Comparison of ENCODE assay signal across 15 mouse cellular contexts in the genomic region with DNA sequence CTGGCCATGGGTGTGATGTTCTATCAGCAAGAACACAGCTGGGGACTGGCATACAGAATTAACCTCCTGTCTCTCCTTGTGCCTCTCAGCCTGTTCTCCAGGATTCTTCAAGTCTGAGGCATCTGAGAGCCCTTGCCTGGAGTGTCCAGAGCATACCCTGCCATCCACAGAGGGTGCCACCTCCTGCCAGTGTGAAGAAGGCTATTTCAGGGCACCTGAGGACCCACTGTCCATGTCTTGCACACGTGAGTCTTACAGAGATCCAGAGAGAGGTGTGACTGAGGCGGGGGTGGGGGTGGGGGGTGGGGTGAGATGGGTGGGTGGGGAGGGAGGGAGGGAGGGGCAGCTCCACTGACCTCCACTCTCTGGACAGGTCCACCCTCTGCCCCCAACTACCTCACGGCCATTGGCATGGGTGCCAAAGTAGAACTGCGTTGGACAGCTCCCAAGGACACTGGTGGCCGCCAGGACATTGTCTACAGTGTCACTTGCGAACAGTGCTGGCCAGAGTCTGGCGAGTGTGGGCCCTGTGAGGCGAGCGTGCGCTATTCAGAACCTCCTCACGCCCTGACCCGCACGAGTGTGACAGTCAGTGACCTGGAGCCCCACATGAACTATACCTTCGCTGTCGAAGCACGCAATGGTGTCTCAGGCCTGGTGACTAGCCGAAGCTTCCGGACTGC. TPM values are rescaled to one million over a fixed set of nuclear protein-coding genes. Genes with fewer than 3 reads are reported as not detected.
DNase-seq lines count a peak whose midpoint lies in the region; ATAC-seq and TF ChIP-seq lines count a peak whose summit lies in the region.
"Had no signal": no experiment of that assay in that cellular context is flagged by ENCODE, and none has a peak within 500 bp of the region (broad histone marks: within the 10 kb centered on the region; RNA-seq: fewer than 3 reads in every experiment).

No protein-coding gene starts in this region.

- no peak overlapping the region for H3K9ac ChIP-seq in hindbrain, embryonic 12.5 days
- H3K9ac ChIP-seq in lung, postnatal 0 days (replicated peaks; ENCODE audit: low read depth), result no peak overlapping the region
- H3K9ac ChIP-seq: stomach, embryonic 15.5 days had no signal

- peaks cover 45% of the 10 kb centered on the region for H3K4me1 ChIP-seq in hindbrain, embryonic 10.5 days (replicated peaks)
- H3K4me1 ChIP-seq in hindbrain, embryonic 12.5 days, result peaks cover 25% of the 10 kb centered on the region
- peaks cover 8% of the 10 kb centered on the region; the same call in 1 of the 2 replicates for H3K4me1 ChIP-seq in lung, postnatal 0 days (ENCODE audit: insufficient read depth, low read depth, low read length)

- peak; percentile 59 for DNase-seq in adrenal gland, postnatal 10 days
- no peak for DNase-seq in adrenal gland, adult 8-10 months
- no peak for DNase-seq in hindbrain, embryonic 10.5 days (ENCODE audit: low spot score)
- no peak for DNase-seq in lung, postnatal 0 days (ENCODE audit: low spot score)
- no peak for DNase-seq in lung, postnatal 14 days
- DNase-seq in kidney, postnatal 36 days, result peak; percentile 51 to 67
- no peak for DNase-seq in spleen, postnatal 10 days (ENCODE audit: low spot score in 2 of 2)
- DNase-seq: right cerebral cortex, postnatal 4 days; thymus, postnatal 36 days had no signal

- no peaks in the 10 kb centered on the region for H3K9me3 ChIP-seq in hindbrain, embryonic 10.5 days
- no peaks in the 10 kb centered on the region for H3K9me3 ChIP-seq in hindbrain, embryonic 12.5 days (replicated peaks)
- no peaks in the 10 kb centered on the region for H3K9me3 ChIP-seq in lung, postnatal 0 days (ENCODE audit: low read length)
- H3K9me3 ChIP-seq: G1E; stomach, embryonic 15.5 days had no signal

- no peak for ATAC-seq in hindbrain, embryonic 12.5 days (ENCODE audit: low FRiP score)
- no peak for ATAC-seq in lung, postnatal 0 days
- ATAC-seq: activated CD4-positive, CD25-positive, alpha-beta regulatory T cell, adult 4 months; forebrain, embryonic 16.5 days had no signal

- no peak overlapping the region for H3K4me3 ChIP-seq in hindbrain, embryonic 10.5 days
- no peak overlapping the region for H3K4me3 ChIP-seq in hindbrain, embryonic 12.5 days
- H3K4me3 ChIP-seq in lung, postnatal 0 days (ENCODE audit: low read depth, low read length), result no peak overlapping the region
- H3K4me3 ChIP-seq: stomach, embryonic 15.5 days had no signal

- H3K27ac ChIP-seq in hindbrain, embryonic 10.5 days, result peak overlapping the region; percentile 53; the same call in 1 of the 2 replicates
- no peak overlapping the region for H3K27ac ChIP-seq in hindbrain, embryonic 12.5 days
- peak overlapping the region; percentile 54 for H3K27ac ChIP-seq in lung, postnatal 0 days (ENCODE audit: low read length)
- H3K27ac ChIP-seq: stomach, embryonic 15.5 days had no signal

- no peak for TF ChIP-seq CTCF in lung, postnatal 0 days (IDR thresholded peaks at IDR 0.05)

- H3K4me2 ChIP-seq in hindbrain, embryonic 12.5 days (replicated peaks), result no peak overlapping the region
- no peak overlapping the region for H3K4me2 ChIP-seq in lung, postnatal 0 days (replicated peaks; ENCODE audit: low read depth, low read length)
- H3K4me2 ChIP-seq: stomach, embryonic 15.5 days had no signal

- WGBS in hindbrain, embryonic 10.5 days, result 89% methylated on average over 18 of the region's 18 CpGs
- 90% methylated on average over 18 of the region's 18 CpGs for WGBS in hindbrain, embryonic 12.5 days
- WGBS in lung, postnatal 0 days, result 72% methylated on average over 17 of the region's 18 CpGs

- no peaks in the 10 kb centered on the region for H3K27me3 ChIP-seq in hindbrain, embryonic 10.5 days (ENCODE audit: insufficient read depth, poor library complexity, severe bottlenecking)
- no peaks in the 10 kb centered on the region for H3K27me3 ChIP-seq in hindbrain, embryonic 12.5 days
- no peaks in the 10 kb centered on the region for H3K27me3 ChIP-seq in lung, postnatal 0 days (replicated peaks; ENCODE audit: insufficient read depth, low read length)
- H3K27me3 ChIP-seq: stomach, embryonic 15.5 days had no signal

- no peak for TF ChIP-seq EP300 in lung, postnatal 0 days (IDR thresholded peaks at IDR 0.05)

- H3K36me3 ChIP-seq in hindbrain, embryonic 10.5 days, result peaks cover 51% of the 10 kb centered on the region
- peaks cover 4% of the 10 kb centered on the region; the same call in 1 of the 2 replicates for H3K36me3 ChIP-seq in hindbrain, embryonic 12.5 days
- peaks cover 16% of the 10 kb centered on the region; the same call in 1 of the 2 replicates for H3K36me3 ChIP-seq in lung, postnatal 0 days (ENCODE audit: insufficient read depth, low read length)
- H3K36me3 ChIP-seq: G1E had no signal

RNA-seq across cellular contexts. Expression of a gene that starts 15.6 kb away (rescaled TPM):
- total RNA-seq in adrenal gland, postnatal 10 days (2021), result 10 to 100 TPM; 13.4 to 18.1 TPM
- 10 to 100 TPM; 11.4 to 21.1 (median 16.2) TPM for total RNA-seq in adrenal gland, adult 8-10 months (2022)
- 3.3 and 4.4 TPM in 2 replicates for polyA plus RNA-seq in hindbrain, embryonic 10.5 days (2016; fragmentation: Nextera tagmentation; extraction: Ambion mirVana)
- polyA plus RNA-seq in hindbrain, embryonic 12.5 days (2016; fragmentation: Nextera tagmentation; extraction: Ambion mirVana), result 2.7 and 3.2 TPM in 2 replicates
- polyA plus RNA-seq in lung, postnatal 0 days (2015; fragmentation: Nextera tagmentation; extraction: Ambion mirVana), result 9.7 and 10.3 TPM in 2 replicates
- total RNA-seq: G1E had no signal
- polyA plus RNA-seq: activated CD4-positive, CD25-positive, alpha-beta regulatory T cell, adult 4 months; G1E had no signal

RNA-seq across cellular contexts. Expression of a gene that starts 51.4 kb away (rescaled TPM):
- total RNA-seq in adrenal gland, postnatal 10 days (2021), result 10 to 100 TPM; 15.4 to 25.8 TPM
- total RNA-seq in adrenal gland, adult 8-10 months (2022), result 1 to 10 TPM; 1.2 to 5.7 (median 2.8) TPM
- polyA plus RNA-seq in hindbrain, embryonic 10.5 days (2016; fragmentation: Nextera tagmentation; extraction: Ambion mirVana), result 0.65 and 0.81 TPM in 2 replicates
- polyA plus RNA-seq in hindbrain, embryonic 12.5 days (2016; fragmentation: Nextera tagmentation; extraction: Ambion mirVana), result 2.3 and 2.5 TPM in 2 replicates
- polyA plus RNA-seq in lung, postnatal 0 days (2015; fragmentation: Nextera tagmentation; extraction: Ambion mirVana), result 0.79 and 0.83 TPM in 2 replicates
- total RNA-seq: G1E; megakaryocyte, adult 5-6 weeks had no signal
- polyA plus RNA-seq: activated CD4-positive, CD25-positive, alpha-beta regulatory T cell, adult 4 months; G1E had no signal

Comparison
In these comparisons a context has a peak if more than half of its experiments do, and no peak if none do; other contexts are left out.
1. DNase-seq: peak in adrenal gland, postnatal 10 days (single experiment) and kidney, postnatal 36 days (2 of 2); none in adrenal gland, adult 8-10 months (single experiment), hindbrain, embryonic 10.5 days (single experiment), lung, postnatal 0 days (single experiment), lung, postnatal 14 days (single experiment) and spleen, postnatal 10 days (0 of 2).